Mouse (Mus musculus): ENCODE measurements around the gene Pla1a. TPM values are rescaled to one million over a fixed set of nuclear protein-coding genes. Genes with fewer than 3 reads are reported as not detected.

Pla1a gene
- polyA plus RNA-seq, 1 experiment from 2014 or later: 1.6 TPM

DNA sequence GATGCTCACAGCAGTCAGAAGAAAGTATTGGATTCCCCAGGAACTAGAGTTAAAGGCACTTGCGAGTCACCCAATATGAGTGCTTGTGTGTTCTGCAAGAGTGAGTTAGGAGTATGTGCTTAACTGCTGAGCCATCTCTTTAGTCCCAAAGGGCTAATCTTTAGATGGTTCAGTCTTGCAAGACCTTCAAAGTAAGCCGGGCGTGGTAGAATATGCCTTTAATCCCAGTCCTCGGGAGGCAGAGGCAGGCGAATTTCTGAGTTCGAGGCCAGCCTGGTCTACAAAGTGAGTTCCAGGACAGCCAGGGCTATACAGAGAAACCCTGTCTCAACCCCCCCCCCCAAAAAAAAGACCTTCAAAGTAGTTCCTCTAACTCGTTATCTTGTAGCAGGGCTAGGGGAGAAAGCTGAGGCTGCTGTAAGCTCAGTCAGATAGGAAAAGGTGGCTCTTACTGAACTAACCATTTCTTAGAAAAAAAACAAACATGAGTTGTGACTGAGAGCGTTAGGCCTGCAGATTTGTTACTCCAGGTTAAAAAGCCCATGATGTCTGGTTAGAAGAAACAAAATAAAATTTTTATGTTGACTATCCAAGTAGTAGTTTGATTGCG lies 41.8 kb upstream of the Pla1a start:
- Histone ChIP-seq H3K36me3 (ENCODE audit: insufficient read depth, low read length) (no peaks in the 10 kb centered on the region), H3K27ac (ENCODE audit: low read length) (no peak overlapping the region), H3K4me2 (replicated peaks; ENCODE audit: low read depth, low read length) (no peak overlapping the region), H3K9me3 (ENCODE audit: low read length) (no peaks in the 10 kb centered on the region), H3K4me3 (ENCODE audit: low read depth, low read length) (no peak overlapping the region), H3K4me1 (ENCODE audit: insufficient read depth, low read depth, low read length) (no peaks in the 10 kb centered on the region), H3K9ac (replicated peaks; ENCODE audit: low read depth) (no peak overlapping the region), H3K27me3 (replicated peaks; ENCODE audit: insufficient read depth, low read length) (no peaks in the 10 kb centered on the region)
- DNase-seq (ENCODE audit: low spot score) (no peak), ATAC-seq (no peak)
- WGBS: 90% methylated on average over 9 of the region's 9 CpGs
- no peak for TF ChIP-seq CTCF (IDR thresholded peaks at IDR 0.05)
- no peak for TF ChIP-seq EP300 (IDR thresholded peaks at IDR 0.05)

- H3K4me3 ChIP-seq (ENCODE audit: low read depth, low read length): no peak overlapping the region
- TF ChIP-seq EP300 (IDR thresholded peaks at IDR 0.05) (no peak), CTCF (IDR thresholded peaks at IDR 0.05) (no peak)
- ATAC-seq: no peak
- no peak overlapping the region for H3K9ac ChIP-seq (replicated peaks; ENCODE audit: low read depth)
- no peak for DNase-seq (ENCODE audit: low spot score)
- H3K27ac ChIP-seq (ENCODE audit: low read length): no peak overlapping the region
- H3K4me2 ChIP-seq (replicated peaks; ENCODE audit: low read depth, low read length): no peak overlapping the region
- no peaks in the 10 kb centered on the region for H3K9me3 ChIP-seq (ENCODE audit: low read length)
- H3K36me3 ChIP-seq (ENCODE audit: insufficient read depth, low read length): no peaks in the 10 kb centered on the region
- 83% methylated on average over 5 of the region's 5 CpGs for WGBS
- no peaks in the 10 kb centered on the region for H3K27me3 ChIP-seq (replicated peaks; ENCODE audit: insufficient read depth, low read length)
- H3K4me1 ChIP-seq (ENCODE audit: insufficient read depth, low read depth, low read length): no peaks in the 10 kb centered on the region
Observed at GRCm38 (mm10) chr16:38473661-38474060, 40.7 kb upstream of the Pla1a start.

DNA sequence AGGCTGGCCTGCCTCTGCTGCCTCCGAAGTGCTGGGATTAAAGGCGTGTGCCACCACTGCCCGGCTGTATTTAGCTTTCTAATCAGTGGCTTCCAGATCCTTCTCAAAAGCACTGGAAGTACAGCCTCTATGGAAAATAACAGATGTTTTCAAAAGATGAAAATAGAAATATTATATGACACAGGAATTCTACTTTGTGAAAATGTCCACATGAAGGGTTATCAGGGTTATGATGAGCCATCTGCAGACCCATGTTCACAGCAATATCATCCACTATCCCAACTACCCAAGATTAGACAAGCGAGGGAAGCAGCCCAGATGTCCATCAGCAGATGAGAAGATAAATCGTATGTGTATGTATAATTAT lies 39.5 kb upstream of the Pla1a start:
- ATAC-seq (no peak), DNase-seq (ENCODE audit: low spot score) (no peak)
- no peaks in the 10 kb centered on the region for H3K9me3 ChIP-seq (ENCODE audit: low read length)
- no peak overlapping the region for H3K27ac ChIP-seq (ENCODE audit: low read length)
- H3K4me2 ChIP-seq (replicated peaks; ENCODE audit: low read depth, low read length): no peak overlapping the region
- WGBS: 83% methylated on average over 5 of the region's 5 CpGs
- H3K27me3 ChIP-seq (replicated peaks; ENCODE audit: insufficient read depth, low read length): no peaks in the 10 kb centered on the region
- TF ChIP-seq CTCF (IDR thresholded peaks at IDR 0.05): no peak
- no peak overlapping the region for H3K9ac ChIP-seq (replicated peaks; ENCODE audit: low read depth)
- H3K36me3 ChIP-seq (ENCODE audit: insufficient read depth, low read length): no peaks in the 10 kb centered on the region
- H3K4me3 ChIP-seq (ENCODE audit: low read depth, low read length): no peak overlapping the region
- H3K4me1 ChIP-seq (ENCODE audit: insufficient read depth, low read depth, low read length): no peaks in the 10 kb centered on the region

DNA sequence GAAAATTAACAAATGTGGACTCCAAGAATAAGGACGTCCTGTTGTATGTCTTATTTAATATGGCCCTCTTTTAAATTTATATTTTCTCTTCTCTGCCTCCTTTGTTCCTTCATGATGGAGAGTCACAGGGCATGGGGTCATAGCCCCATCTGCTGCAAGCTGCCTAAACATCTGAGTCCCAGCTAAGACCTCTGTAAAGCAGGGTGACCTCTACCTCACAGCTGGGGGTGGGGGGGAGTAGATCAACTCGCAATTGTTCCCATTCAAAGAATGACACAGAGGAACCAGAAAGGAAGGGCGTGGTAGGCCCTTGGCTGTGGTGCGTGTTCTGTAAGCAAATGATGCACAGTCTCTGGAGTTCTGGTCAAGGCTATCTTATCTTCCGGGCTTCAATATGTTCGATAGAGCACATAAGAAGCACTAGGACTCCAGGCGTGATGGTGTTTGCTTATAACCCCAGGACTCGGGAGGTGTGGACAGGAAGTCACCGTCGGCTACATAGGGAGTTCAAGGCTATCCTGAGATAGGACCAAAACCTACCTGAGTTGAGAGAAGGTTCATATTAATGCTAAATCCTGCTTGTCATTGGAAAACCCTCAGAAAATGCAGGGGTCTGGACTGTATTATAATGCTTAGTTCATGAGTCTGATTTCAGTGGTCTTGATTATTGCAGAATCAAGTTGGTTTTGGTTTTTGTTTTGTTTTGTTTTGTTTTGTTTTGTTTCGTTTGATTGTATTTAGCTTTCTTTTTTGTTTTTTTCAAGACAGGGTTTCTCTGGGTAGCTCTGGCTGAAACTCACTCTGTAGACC lies 39.0 kb upstream of the Pla1a start:
- 61% methylated on average over 11 of the region's 11 CpGs for WGBS
- Histone ChIP-seq H3K4me1 (ENCODE audit: insufficient read depth, low read depth, low read length) (no peaks in the 10 kb centered on the region), H3K27ac (ENCODE audit: low read length) (no peak overlapping the region), H3K9me3 (ENCODE audit: low read length) (no peaks in the 10 kb centered on the region), H3K9ac (replicated peaks; ENCODE audit: low read depth) (no peak overlapping the region), H3K4me2 (replicated peaks; ENCODE audit: low read depth, low read length) (no peak overlapping the region), H3K27me3 (replicated peaks; ENCODE audit: insufficient read depth, low read length) (no peaks in the 10 kb centered on the region), H3K4me3 (ENCODE audit: low read depth, low read length) (no peak overlapping the region), H3K36me3 (ENCODE audit: insufficient read depth, low read length) (no peaks in the 10 kb centered on the region)
- DNase-seq (ENCODE audit: low spot score) (no peak), ATAC-seq (0 out of 2 replicates have a peak, but pooled peaks have one; percentile 26)
- TF ChIP-seq CTCF (IDR thresholded peaks at IDR 0.05): no peak
- TF ChIP-seq EP300 (IDR thresholded peaks at IDR 0.05): no peak

- Histone ChIP-seq H3K9me3 (ENCODE audit: low read length) (no peaks in the 10 kb centered on the region), H3K4me1 (ENCODE audit: insufficient read depth, low read depth, low read length) (no peaks in the 10 kb centered on the region), H3K9ac (replicated peaks; ENCODE audit: low read depth) (no peak overlapping the region), H3K4me3 (ENCODE audit: low read depth, low read length) (no peak overlapping the region), H3K4me2 (replicated peaks; ENCODE audit: low read depth, low read length) (no peak overlapping the region), H3K27me3 (replicated peaks; ENCODE audit: insufficient read depth, low read length) (no peaks in the 10 kb centered on the region), H3K27ac (ENCODE audit: low read length) (no peak overlapping the region), H3K36me3 (ENCODE audit: insufficient read depth, low read length) (no peaks in the 10 kb centered on the region)
- TF ChIP-seq EP300 (IDR thresholded peaks at IDR 0.05) (no peak), CTCF (IDR thresholded peaks at IDR 0.05) (no peak)
- 69% methylated on average over 8 of the region's 8 CpGs for WGBS
- ATAC-seq (no peak), DNase-seq (ENCODE audit: low spot score) (no peak)
Observed at GRCm38 (mm10) chr16:38469437-38469836, 36.5 kb upstream of the Pla1a start.

DNA sequence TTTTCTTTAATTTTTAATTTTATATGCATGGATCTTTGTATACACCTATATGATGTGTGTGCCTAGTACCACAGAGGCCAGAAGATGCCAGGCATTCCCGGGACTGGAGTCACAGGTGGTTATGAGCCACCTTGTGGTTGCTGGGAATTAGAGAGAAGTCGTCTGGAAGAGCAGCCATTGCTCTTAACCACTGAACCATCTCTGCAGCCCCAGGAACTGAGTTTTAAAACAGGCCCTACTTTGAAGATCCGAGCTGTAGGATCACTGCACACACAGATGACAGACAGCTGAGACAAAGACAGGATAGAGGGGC lies 35.7 kb upstream of the Pla1a start:
- TF ChIP-seq CTCF (IDR thresholded peaks at IDR 0.05) (no peak; the same call in 1 of the 2 replicates), EP300 (IDR thresholded peaks at IDR 0.05) (no peak)
- Histone ChIP-seq H3K4me1 (ENCODE audit: insufficient read depth, low read depth, low read length) (no peaks in the 10 kb centered on the region), H3K36me3 (ENCODE audit: insufficient read depth, low read length) (no peaks in the 10 kb centered on the region), H3K9me3 (ENCODE audit: low read length) (no peaks in the 10 kb centered on the region), H3K27me3 (replicated peaks; ENCODE audit: insufficient read depth, low read length) (no peaks in the 10 kb centered on the region), H3K4me3 (ENCODE audit: low read depth, low read length) (no peak overlapping the region), H3K27ac (ENCODE audit: low read length) (no peak overlapping the region), H3K9ac (replicated peaks; ENCODE audit: low read depth) (no peak overlapping the region), H3K4me2 (replicated peaks; ENCODE audit: low read depth, low read length) (no peak overlapping the region)
- DNase-seq (ENCODE audit: low spot score) (no peak), ATAC-seq (no peak)
- WGBS: 32% methylated on average over 3 of the region's 3 CpGs

Data from lung, postnatal 0 days (tissue).